Mouse (Mus musculus) limb, embryonic 10.5 days (tissue): ENCODE measurements at regions not wholly inside any gene's neighbourhood (a gene's known extent, or its start where the extent isn't known, plus 50 kb on each side); places are given as distances from the start of the nearest gene placed in this dataset.

Source experiments
- DNase-seq: peaks from one replicate; pipeline ENCODE4 v3.0.0-alpha.2; 2017; ENCODE audit warnings: low spot score
- H3K27ac ChIP-seq: fragments of 300-500 bp; sonication (generic); 2 replicates; pipeline ENCODE4 v1.5.1; 2016; ENCODE audit warnings: mild to moderate bottlenecking
- H3K27me3 ChIP-seq: fragments of 300-500 bp; sonication (generic); 2 replicates; pipeline ENCODE4 v1.6.1; 2016; ENCODE audit warnings: low read depth, mild to moderate bottlenecking; ENCODE audit not compliant: poor library complexity, severe bottlenecking
- H3K36me3 ChIP-seq: fragments of 300-500 bp; sonication (generic); 2 replicates; pipeline ENCODE4 v1.6.1; 2016; ENCODE audit warnings: mild to moderate bottlenecking, moderate library complexity
- H3K4me1 ChIP-seq: fragments of 300-500 bp; sonication (generic); 2 replicates; pipeline ENCODE4 v1.6.1; 2016
- H3K4me3 ChIP-seq: fragments of 300-500 bp; sonication (generic); 2 replicates; pipeline ENCODE4 v1.5.1; 2016; ENCODE audit warnings: mild to moderate bottlenecking, moderate library complexity
- H3K9me3 ChIP-seq: fragments of 300-500 bp; sonication (generic); replicated peaks from 2 replicates; pipeline ENCODE4 v1.6.1; 2016; ENCODE audit warnings: mild to moderate bottlenecking
- WGBS: fragments of 180-500 bp; shearing (Covaris S2); methylation state at CpG from one replicate; pipeline ENCODE4 v1.1.7; 2016; 5-methylcytosine and 5-hydroxymethylcytosine counted together

DNA sequence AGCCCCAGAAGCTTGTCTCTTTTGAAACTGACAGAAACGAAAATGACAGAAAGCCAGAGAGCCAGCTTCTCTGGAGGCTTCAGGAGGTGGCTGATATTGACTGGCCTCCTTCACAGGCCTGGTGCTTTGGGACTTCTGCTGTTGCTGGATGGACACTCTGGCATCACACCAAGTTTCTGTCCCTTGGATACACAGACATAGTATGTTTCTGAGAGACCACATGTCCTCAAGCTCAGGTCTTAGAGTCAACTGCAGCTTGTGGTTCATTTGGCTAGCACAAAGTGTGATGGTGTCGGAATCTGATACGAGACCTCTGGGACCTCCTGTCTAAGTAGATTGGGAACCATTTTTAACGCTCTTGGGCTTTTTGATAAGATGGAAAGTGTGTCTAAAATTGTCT, 502.0 kb downstream of the Sqor start:
- no peaks in the 10 kb centered on the region for H3K9me3 ChIP-seq
- WGBS = 82% methylated on average over 4 of the region's 4 CpGs
- no peaks in the 10 kb centered on the region for H3K36me3 ChIP-seq
- H3K4me3 ChIP-seq = no peak overlapping the region
- no peaks in the 10 kb centered on the region for H3K27me3 ChIP-seq
- no peak overlapping the region for H3K27ac ChIP-seq
- H3K4me1 ChIP-seq = no peaks in the 10 kb centered on the region
- no peak for DNase-seq

DNA sequence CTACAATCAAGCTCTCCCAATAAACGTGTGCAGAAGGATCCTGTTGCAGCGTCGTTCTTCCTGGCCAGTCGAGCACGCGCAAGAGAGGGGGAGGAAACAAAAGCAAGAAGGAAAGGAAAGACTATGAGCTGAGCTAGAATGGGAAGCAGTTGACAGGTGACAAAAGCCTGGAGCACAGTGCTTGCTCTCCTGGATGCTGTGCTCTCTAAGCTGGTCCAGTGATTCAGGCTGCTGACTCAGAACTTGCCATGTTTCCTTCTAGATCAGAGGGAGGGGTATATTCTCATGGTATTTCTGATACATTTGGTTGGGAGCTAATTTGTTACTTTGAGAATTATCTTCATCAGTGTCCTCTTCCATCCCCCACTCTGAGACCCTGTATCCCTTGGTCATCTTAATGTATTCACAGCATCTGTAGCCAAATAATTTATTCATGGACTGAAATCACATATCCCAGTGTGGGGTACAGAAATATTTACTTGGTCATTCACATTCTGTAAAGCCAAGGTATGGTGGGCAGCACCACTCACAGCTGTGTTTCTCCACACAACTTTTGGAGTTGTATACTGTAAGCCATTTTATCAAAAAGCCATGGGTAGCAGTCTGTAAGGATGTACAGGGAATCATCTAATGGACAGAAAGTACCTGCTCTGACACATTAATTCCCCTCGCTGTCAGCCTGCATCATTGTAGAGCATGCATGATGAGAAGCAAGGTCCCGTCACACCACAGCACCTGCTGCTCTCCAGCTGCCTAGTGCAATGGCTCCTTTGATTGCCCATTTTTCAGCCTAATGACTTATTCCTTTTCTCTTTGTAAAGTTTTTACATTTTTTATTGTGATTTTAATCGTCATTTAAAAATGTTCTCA, 510.1 kb downstream of the Sqor start:
- no peaks in the 10 kb centered on the region for H3K4me1 ChIP-seq
- no peak overlapping the region for H3K4me3 ChIP-seq
- H3K36me3 ChIP-seq = no peaks in the 10 kb centered on the region
- WGBS = 89% methylated on average over 9 of the region's 9 CpGs
- DNase-seq = no peak
- no peaks in the 10 kb centered on the region for H3K9me3 ChIP-seq
- H3K27ac ChIP-seq = no peak overlapping the region
- no peaks in the 10 kb centered on the region for H3K27me3 ChIP-seq

DNA sequence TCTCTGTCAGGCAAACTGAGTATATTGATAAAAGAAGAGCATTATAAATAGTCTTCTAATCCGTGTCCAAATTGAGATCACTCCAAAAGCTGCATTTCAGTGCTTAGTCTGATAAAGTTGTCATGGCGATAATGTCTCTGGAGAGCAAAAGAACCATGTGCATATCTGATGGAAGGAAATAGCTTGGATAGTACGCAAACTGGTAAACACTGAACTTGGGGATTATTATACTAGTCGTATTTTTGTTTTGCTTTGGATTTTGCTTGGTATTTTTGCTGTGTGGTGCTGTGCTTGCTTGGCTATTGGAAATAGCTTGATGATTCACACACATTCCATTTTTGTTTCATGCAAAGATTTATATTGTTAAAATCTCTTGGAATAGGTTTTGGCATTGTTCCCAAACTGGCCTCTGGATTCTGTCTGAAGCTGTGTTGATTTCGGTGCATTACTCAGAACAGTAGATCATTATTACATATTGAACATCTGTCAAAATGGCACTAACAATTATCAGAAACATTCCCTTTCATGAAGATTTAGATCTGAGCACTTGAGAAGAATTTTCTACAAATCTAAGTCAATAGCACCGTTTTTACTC, 510.8 kb downstream of the Sqor start:
- H3K4me1 ChIP-seq = no peaks in the 10 kb centered on the region
- H3K27me3 ChIP-seq = no peaks in the 10 kb centered on the region
- no peaks in the 10 kb centered on the region for H3K9me3 ChIP-seq
- no peak for DNase-seq
- H3K36me3 ChIP-seq = no peaks in the 10 kb centered on the region
- no peak overlapping the region for H3K27ac ChIP-seq
- no peak overlapping the region for H3K4me3 ChIP-seq
- 92% methylated on average over 6 of the region's 6 CpGs for WGBS

DNA sequence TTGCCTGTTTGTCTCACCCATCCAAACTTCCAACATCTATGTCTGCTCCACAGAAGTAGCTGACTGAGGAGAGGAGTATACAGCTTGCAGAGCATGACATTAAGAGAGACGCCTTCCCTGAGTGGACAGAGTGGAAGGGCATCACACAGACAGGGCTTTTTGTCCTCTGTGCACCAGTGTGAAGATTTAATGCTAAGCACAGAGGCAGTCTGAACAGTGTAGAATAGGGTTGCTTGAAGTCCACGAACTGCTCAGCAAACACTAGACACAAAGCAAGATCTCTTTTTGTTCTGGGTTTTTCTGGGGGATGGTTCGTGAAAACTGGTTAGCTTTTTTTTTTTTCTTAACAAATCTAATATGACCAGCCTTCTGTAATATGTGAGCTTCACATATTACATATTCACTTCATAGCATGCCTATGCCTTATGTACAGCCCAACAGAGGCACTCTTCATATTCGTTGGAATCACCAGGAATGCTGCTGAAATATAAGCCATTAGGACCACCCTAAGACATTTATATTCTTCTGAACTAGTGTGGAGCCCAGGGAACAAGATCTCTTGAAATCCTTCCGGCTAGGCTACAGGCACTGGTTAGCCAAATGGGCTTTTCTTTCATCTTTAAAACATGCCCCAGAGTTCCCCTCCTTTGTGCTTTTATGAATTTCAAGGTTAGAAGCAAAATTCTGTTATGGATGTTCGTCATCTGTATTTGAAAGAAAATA, 546.7 kb downstream of the Sqor start:
- 78% methylated on average over 6 of the region's 6 CpGs for WGBS
- Histone ChIP-seq H3K4me3 (no peak overlapping the region), H3K9me3 (no peaks in the 10 kb centered on the region), H3K27ac (no peak overlapping the region), H3K27me3 (no peaks in the 10 kb centered on the region), H3K4me1 (no peaks in the 10 kb centered on the region), H3K36me3 (no peaks in the 10 kb centered on the region)
- DNase-seq = no peak

DNA sequence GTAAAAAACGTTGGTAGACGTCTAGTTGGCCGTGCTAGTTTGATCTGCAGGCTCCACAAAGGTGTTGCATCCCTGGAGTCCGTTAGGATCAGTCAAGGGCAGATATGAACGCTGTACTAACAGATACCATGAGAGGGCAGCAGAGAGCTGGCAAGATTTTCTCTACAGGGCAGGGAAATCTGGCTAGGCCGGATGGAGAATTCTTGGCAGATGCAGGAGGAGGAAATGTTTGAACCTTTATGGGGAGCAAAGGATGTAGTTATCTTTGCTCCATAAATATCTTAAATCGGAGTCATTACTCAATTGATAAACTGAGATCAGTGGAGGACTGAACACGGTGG, 547.2 kb downstream of the Sqor start:
- H3K9me3 ChIP-seq = no peaks in the 10 kb centered on the region
- no peaks in the 10 kb centered on the region for H3K36me3 ChIP-seq
- DNase-seq = peak; percentile 74
- H3K27ac ChIP-seq = no peak overlapping the region
- WGBS = 30% methylated on average over 8 of the region's 8 CpGs
- no peaks in the 10 kb centered on the region for H3K4me1 ChIP-seq
- no peaks in the 10 kb centered on the region for H3K27me3 ChIP-seq
- no peak overlapping the region for H3K4me3 ChIP-seq

DNA sequence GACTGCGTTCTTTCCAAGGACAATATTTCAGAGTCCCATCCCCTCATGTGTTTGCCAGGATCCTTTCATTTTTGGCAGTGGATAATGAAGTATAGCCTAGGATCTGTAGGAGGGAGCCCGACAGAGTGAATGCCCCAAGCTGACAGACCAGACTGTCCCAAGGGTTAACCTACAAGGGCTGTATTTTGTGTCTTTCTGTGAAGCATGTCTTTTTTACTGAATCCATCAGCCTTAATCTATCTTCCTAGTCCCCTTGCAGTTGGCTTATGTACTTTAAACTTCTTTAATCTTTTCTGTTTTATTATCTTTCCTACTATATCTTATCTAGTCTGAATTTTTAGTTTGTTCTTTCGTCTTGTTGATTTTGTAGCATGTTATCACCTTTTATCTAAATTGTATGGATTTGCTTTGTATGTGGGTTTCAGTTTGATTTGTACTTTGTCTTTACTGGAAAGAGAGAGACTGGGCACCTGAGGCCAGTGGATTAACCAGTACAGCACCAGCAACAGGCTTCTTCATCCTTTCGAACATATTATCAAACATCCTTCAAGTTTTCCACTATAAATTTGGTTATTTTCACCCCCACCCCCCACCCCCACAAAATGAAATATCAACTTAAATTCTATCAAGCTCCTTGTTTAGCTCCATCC, 555.5 kb downstream of the Sqor start:
- Histone ChIP-seq H3K27me3 (no peaks in the 10 kb centered on the region), H3K36me3 (no peaks in the 10 kb centered on the region), H3K4me3 (no peak overlapping the region), H3K9me3 (no peaks in the 10 kb centered on the region), H3K27ac (no peak overlapping the region), H3K4me1 (no peaks in the 10 kb centered on the region)
- 89% methylated on average over 4 of the region's 4 CpGs for WGBS
- DNase-seq = no peak

DNA sequence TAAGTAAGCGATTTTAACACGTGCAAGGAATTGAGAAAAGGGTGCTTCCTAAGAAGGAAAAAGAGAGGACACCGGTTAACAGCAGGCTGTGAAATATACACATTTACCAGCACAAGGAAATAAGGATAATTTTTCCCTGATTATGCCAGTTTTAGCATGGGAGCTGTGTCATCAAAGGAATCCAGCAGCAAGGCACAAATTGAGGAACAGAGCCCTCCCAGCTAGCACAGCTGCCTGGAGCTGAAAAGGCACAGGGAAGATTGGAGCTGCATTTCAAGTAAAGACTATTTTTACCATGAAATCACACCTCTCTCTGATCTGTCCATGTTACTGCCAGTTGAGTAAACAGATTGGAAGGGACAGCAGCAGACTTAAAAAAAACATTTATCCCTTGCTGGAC, 558.7 kb downstream of the Sqor start:
- Histone ChIP-seq H3K9me3 (no peaks in the 10 kb centered on the region), H3K27ac (no peak overlapping the region), H3K4me3 (no peak overlapping the region), H3K4me1 (no peaks in the 10 kb centered on the region), H3K36me3 (no peaks in the 10 kb centered on the region), H3K27me3 (no peaks in the 10 kb centered on the region)
- 87% methylated on average over 3 of the region's 3 CpGs for WGBS
- no peak for DNase-seq

DNA sequence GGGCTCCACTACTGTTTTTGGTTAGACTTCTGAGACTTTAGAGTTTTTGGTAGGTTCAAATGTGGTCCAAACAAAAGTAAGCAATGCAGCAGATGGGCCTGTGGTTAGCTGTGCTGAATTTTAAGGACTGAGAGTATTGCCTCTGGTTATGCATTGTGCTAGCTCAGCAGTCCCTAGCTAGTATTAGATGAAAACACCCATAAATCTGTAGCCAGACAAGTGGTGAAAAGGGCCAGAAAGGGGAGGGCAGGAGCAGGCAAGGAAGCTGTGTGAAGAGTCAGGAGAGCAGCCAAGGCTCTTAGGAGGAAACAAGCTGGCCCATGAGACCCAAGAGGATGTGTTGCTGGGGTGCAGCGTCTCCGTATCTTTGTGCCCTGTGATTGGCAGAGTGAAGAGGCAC, 559.9 kb downstream of the Sqor start:
- Histone ChIP-seq H3K27ac (no peak overlapping the region), H3K27me3 (no peaks in the 10 kb centered on the region), H3K36me3 (no peaks in the 10 kb centered on the region), H3K4me1 (no peaks in the 10 kb centered on the region), H3K9me3 (no peaks in the 10 kb centered on the region), H3K4me3 (no peak overlapping the region)
- DNase-seq = no peak
- WGBS = 78% methylated on average over 2 of the region's 2 CpGs

DNA sequence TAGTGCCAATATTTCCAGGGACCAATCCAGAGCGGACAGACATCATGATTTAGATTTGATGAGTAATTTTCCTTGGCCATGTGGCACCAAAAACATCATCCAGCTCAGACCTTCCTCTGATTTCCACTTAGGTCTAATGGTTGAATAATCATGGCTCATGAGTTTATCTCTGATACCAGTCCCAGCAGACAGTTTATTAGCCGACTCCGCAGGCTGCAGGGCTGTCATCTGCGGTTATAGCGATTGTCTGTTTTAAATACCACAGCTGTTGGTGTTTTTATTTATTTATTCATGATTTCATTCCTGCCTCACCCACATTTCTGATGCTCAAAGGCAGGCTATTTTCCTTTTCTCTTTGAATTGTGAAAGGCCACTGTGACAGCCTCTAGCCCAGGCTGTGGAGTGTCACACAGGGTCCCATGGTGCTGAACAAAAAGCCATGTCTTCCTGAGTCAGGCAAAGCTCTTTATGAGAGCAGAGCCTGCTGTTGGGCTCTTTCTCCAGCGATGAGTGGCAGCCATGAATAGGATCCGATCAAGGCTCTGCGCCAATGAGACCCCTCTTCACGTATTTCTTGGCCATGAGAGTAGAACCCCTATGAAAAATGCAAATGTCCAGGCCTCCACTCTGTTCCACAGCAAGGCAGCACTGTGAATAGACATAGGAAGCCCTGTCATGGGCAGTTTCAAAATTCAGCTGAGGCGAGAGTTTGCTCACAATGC, 584.7 kb downstream of the Sqor start:
- no peak overlapping the region for H3K4me3 ChIP-seq
- H3K4me1 ChIP-seq = no peaks in the 10 kb centered on the region
- no peaks in the 10 kb centered on the region for H3K9me3 ChIP-seq
- DNase-seq = no peak
- H3K36me3 ChIP-seq = no peaks in the 10 kb centered on the region
- H3K27me3 ChIP-seq = no peaks in the 10 kb centered on the region
- no peak overlapping the region for H3K27ac ChIP-seq
- 94% methylated on average over 10 of the region's 10 CpGs for whole genome bisulfite sequencing

DNA sequence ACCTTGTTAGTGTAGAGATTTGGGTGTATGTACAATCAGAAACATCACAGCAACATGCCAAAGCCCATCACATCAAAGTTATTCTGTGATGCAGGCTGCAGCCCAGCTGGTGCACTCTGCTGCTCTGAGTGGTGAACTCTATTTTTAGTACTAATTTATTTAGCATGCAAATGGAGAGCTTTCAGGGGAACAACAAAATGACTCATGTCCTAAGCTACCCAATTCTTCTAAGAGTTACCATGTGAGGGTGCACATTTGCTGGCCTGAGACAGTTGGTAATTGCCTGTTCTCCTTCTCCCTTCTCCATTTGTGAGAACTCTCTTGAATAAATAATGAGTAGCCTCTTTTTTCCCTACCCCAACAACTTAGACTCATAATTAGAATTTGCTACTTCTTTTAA, 599.2 kb downstream of the Sqor start:
- no peak for DNase-seq
- no peaks in the 10 kb centered on the region for H3K4me1 ChIP-seq
- no peak overlapping the region for H3K4me3 ChIP-seq
- H3K27ac ChIP-seq = no peak overlapping the region
- H3K27me3 ChIP-seq = no peaks in the 10 kb centered on the region
- H3K36me3 ChIP-seq = no peaks in the 10 kb centered on the region
- H3K9me3 ChIP-seq = no peaks in the 10 kb centered on the region

DNA sequence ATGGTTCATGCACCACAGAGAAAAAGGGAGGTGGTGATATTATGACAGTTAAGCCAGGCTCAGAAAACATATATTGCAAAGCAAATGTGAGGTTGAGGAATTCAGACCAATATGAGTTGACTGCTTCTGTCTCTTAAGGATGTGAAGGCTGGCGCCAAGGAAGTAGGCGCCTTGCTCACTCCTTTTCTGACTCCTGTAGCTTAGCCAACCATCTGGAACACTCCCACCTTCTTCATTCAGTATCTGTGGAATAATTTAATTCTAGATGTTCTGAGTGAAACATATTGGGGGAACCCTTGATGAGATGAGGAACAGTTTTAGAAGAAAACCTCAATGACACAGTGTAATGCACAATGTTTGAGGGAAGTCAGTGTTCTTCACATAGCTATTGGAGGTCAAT, 601.5 kb downstream of the Sqor start:
- H3K27me3 ChIP-seq = no peaks in the 10 kb centered on the region
- DNase-seq = no peak
- 93% methylated on average over 2 of the region's 2 CpGs for WGBS
- no peaks in the 10 kb centered on the region for H3K36me3 ChIP-seq
- H3K9me3 ChIP-seq = no peaks in the 10 kb centered on the region
- H3K4me1 ChIP-seq = no peaks in the 10 kb centered on the region
- no peak overlapping the region for H3K27ac ChIP-seq
- no peak overlapping the region for H3K4me3 ChIP-seq

DNA sequence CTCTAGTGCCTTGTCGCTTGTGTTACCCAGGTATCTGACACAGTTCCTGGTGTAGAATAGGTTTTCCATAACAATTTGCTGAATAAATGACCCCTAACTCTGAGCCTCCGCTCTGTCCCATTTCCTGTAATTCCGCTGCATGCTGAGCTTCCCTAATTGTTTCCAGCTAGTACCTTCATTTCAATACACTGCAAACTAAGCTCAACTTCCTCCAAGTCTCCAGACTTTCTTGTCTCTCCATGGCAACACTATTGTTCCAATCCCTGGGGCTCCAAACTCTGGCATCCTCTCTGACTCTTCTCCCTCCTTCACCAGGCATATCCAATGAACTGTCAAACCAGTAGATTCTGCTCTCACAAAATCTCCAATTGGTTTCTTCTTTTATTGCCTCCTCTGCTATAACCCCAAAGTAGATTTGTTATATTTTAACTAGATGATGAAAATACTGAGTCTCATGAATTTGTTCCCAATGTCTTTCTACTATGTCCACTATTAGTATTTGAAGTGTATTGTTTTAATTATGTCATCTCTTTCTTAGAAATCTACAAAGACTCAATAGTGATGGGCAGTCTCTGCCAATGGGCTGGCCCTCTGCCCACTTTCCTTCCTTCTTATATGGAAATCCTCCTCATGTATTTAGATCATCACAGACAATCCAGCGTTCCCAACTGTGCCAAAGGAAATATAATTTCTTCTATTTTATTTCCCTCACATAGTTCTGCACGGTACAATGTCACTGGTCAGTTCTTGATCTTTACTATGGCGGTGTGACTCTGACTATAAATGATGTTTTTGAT, 620.8 kb downstream of the Sqor start:
- 56% methylated on average over 6 of the region's 6 CpGs for WGBS
- Histone ChIP-seq H3K36me3 (no peaks in the 10 kb centered on the region), H3K27me3 (no peaks in the 10 kb centered on the region), H3K9me3 (no peaks in the 10 kb centered on the region), H3K4me3 (no peak overlapping the region), H3K27ac (no peak overlapping the region), H3K4me1 (peaks cover 5% of the 10 kb centered on the region; the same call in 1 of the 2 replicates)
- DNase-seq = no peak
